Mouse (Mus musculus): Measurements from ENCODE around the gene Srpk1.
"Not testable (repeated sequence)": the region's sequence is repeated elsewhere in the genome, so short reads cannot be mapped to it uniquely, and the experiment has no call there.

The Srpk1 gene

DNA sequence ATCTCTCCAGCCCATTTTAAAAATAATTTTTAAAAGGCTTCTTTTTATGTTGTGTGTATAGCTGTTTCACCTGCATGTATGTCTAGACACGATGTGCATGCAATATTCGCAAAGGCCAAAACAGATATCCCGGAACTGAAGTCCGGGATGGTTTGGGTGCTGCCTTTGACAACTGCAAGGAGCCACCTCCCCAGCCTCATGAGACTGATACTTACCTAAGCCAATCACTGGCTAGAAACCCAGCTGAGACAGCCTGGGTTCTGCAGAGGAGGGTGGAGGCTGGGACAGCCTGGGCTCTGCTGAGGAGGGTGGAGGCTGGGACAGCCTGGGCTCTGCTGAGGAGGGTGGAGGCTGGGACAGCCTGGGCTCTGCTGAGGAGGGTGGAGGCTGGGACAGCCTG is 68.5 kb downstream of the Srpk1 start:
- not testable (repeated sequence) for DNase-seq (ENCODE audit: low spot score)

- DNase-seq (ENCODE audit: low spot score): peak; percentile 39
These were observed 69.3 kb downstream of the Srpk1 start for GRCm38 (mm10) chr17:28553040-28553793.

GRCm38 (mm10) chr17:28549111-28549510 is 73.4 kb downstream of the Srpk1 start, which contains the start of gene Clpsl2:
TSS of gene Clpsl2 (plus strand) at chr17:28549411.
- DNase-seq (ENCODE audit: low spot score): no peak

DNA sequence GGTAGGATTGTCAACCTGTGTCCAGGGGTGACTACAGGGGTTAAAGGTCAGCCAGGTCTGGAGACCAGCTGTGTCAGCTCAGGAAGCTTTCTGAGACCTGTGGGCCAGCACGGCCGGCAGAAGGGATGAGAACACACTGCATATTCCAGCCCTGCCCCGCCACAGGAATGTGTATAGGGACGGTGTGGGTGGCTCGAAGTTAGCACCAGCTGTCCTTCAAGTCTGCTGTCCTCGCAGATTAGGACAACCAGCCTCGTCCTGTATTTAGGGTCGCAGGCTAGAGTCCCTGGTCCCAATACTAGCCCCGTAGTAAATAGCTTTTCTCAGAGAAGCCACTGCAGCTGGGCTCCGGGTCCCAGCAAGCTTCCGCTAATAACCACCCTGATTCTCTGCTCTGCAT is 74.0 kb downstream of the Srpk1 start:
- no peak for DNase-seq (ENCODE audit: low spot score)

DNA sequence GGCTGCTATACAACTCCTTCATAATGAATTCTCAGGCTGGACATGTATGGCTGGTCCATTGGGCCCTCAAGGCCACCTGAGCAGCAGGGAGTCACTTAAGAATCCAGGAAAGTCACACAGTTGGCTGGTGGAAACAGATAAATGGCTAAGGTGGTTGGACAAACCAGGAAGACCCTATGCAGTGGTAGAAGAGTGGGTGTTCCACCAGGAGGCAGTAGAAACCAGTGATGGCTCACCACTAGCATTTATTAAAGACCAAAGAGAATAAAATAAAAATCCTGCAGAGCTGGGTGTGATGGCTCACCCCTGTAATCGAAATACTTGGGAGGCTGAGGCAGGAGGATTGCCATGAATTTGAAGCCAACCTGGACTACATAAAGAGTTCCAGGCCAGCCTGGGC is 75.6 kb downstream of the Srpk1 start:
- no peak for DNase-seq (ENCODE audit: low spot score)

GRCm38 (mm10) chr17:28537881-28538280 is 84.6 kb downstream of the Srpk1 start:
- no peak for DNase-seq (ENCODE audit: low spot score)

Data from spleen, adult 12 weeks (tissue).